8 mouse cellular contexts compared by ENCODE assay signal in genomic region chr12:16810525-16811431, GRCm38 (mm10). TPM values are rescaled to one million over a fixed set of nuclear protein-coding genes. Genes with fewer than 3 reads are reported as not detected.
DNase-seq lines count a peak whose midpoint lies in the region; ATAC-seq and TF ChIP-seq lines count a peak whose summit lies in the region.

E2f6 (plus strand) TSS chr12:16810963.

- peak; percentile 75 for DNase-seq in MN1 (ENCODE audit: low spot score)
- peak; percentile 87 for DNase-seq in cerebellum, adult 9-10 months
- DNase-seq in frontal cortex, adult 2 months (ENCODE audit: extremely low spot score in 1 of 2, low spot score in 1 of 2): peak in 1 of 2 experiments; percentile 83
- peak; percentile 89 for DNase-seq in hindbrain, embryonic 10.5 days (ENCODE audit: low spot score)
- DNase-seq in layer of hippocampus, postnatal 10 days (ENCODE audit: low spot score in 2 of 2): peak; percentile 81 to 88
- DNase-seq in lung, postnatal 0 days (ENCODE audit: low spot score): peak; percentile 87
- DNase-seq in ovary, postnatal 10 days (ENCODE audit: low spot score): peak; percentile 80
- peak; percentile 61 to 77 for DNase-seq in thymus, postnatal 10 days (ENCODE audit: low spot score in 2 of 2)

- H3K9me3 ChIP-seq in hindbrain, embryonic 10.5 days: no peaks in the 10 kb centered on the region
- H3K9me3 ChIP-seq in lung, postnatal 0 days (ENCODE audit: low read length): no peaks in the 10 kb centered on the region

- 7% methylated on average over 81 of the region's 81 CpGs for WGBS in hindbrain, embryonic 10.5 days
- 6% methylated on average over 60 of the region's 81 CpGs for WGBS in lung, postnatal 0 days

- TF ChIP-seq CTCF in lung, postnatal 0 days (IDR thresholded peaks at IDR 0.05): no peak; the same call in 1 of the 2 replicates

- H3K4me3 ChIP-seq in hindbrain, embryonic 10.5 days: peak within 1 kb of the TSS; percentile 85
- peak within 1 kb of the TSS; percentile 80 for H3K4me3 ChIP-seq in lung, postnatal 0 days (ENCODE audit: low read depth, low read length)

- no peak for TF ChIP-seq EP300 in lung, postnatal 0 days (IDR thresholded peaks at IDR 0.05)

- H3K4me1 ChIP-seq in hindbrain, embryonic 10.5 days (replicated peaks): peaks cover 38% of the 10 kb centered on the region
- H3K4me1 ChIP-seq in lung, postnatal 0 days (ENCODE audit: insufficient read depth, low read depth, low read length): peaks cover 5% of the 10 kb centered on the region; the same call in 1 of the 2 replicates

- peak within 1 kb of the TSS; percentile 82 for H3K4me2 ChIP-seq in lung, postnatal 0 days (replicated peaks; ENCODE audit: low read depth, low read length)

- peaks cover 27% of the 10 kb centered on the region for H3K36me3 ChIP-seq in hindbrain, embryonic 10.5 days
- H3K36me3 ChIP-seq in lung, postnatal 0 days (ENCODE audit: insufficient read depth, low read length): no peaks in the 10 kb centered on the region

- H3K9ac ChIP-seq in lung, postnatal 0 days (replicated peaks; ENCODE audit: low read depth): peak within 1 kb of the TSS; percentile 68

- H3K27me3 ChIP-seq in hindbrain, embryonic 10.5 days (ENCODE audit: insufficient read depth, poor library complexity, severe bottlenecking): peaks cover 43% of the 10 kb centered on the region
- no peaks in the 10 kb centered on the region for H3K27me3 ChIP-seq in lung, postnatal 0 days (replicated peaks; ENCODE audit: insufficient read depth, low read length)

- peak within 1 kb of the TSS; percentile 99 for H3K27ac ChIP-seq in hindbrain, embryonic 10.5 days
- peak within 1 kb of the TSS; percentile 43; the same call in 1 of the 2 replicates for H3K27ac ChIP-seq in lung, postnatal 0 days (ENCODE audit: low read length)

- peak; percentile 87 for ATAC-seq in lung, postnatal 0 days

RNA-seq across cellular contexts. Expression of gene E2f6, which starts in this region (rescaled TPM):
- polyA plus RNA-seq in frontal cortex, adult 2 months (2012; rRNA removed): 37.9 and 38.1 TPM in 2 replicates
- 65.4 TPM in 2 replicates for polyA plus RNA-seq in hindbrain, embryonic 10.5 days (2016; fragmentation: Nextera tagmentation; extraction: Ambion mirVana)
- total RNA-seq in layer of hippocampus, postnatal 10 days (2021): 10 to 100 TPM; 23.2 to 24.5 TPM
- 11.1 and 14.2 TPM in 2 replicates for polyA plus RNA-seq in lung, postnatal 0 days (2015; fragmentation: Nextera tagmentation; extraction: Ambion mirVana)
